Mouse (Mus musculus) myocyte (in vitro differentiated cells): ENCODE measurements at regions not wholly inside any gene's neighbourhood (a gene's known extent, or its start where the extent isn't known, plus 50 kb on each side); places are given as distances from the start of the nearest gene placed in this dataset.

Source experiments
- CEBPB ChIP-seq: IDR thresholded peaks from 2 replicates; pipeline ENCODE4 v1.6.1; 2011; ENCODE audit warnings: mild to moderate bottlenecking, moderate library complexity; ENCODE audit not compliant: poor library complexity, insufficient read depth, severe bottlenecking
- E2F4 ChIP-seq: IDR thresholded peaks from one replicate; pipeline ENCODE4 v1.6.1; 2011; ENCODE audit warnings: mild to moderate bottlenecking, control low read depth, moderate library complexity; ENCODE audit not compliant: insufficient read depth
- MAX ChIP-seq: IDR thresholded peaks from one replicate; pipeline ENCODE4 v1.6.1; 2011; ENCODE audit warnings: low read depth, mild to moderate bottlenecking, control low read depth
- MYOD1 ChIP-seq, 3 experiments: IDR thresholded peaks; one replicate each; pipeline ENCODE4 v1.6.1; 2011; ENCODE audit warnings: control low read depth in 2 of 3, low read depth in 2 of 3, mild to moderate bottlenecking in 2 of 3, moderate library complexity in 1 of 3; ENCODE audit not compliant: insufficient read length in 2 of 3, control insufficient read depth in 1 of 3
- MYOG ChIP-seq, 3 experiments: IDR thresholded peaks; one replicate each; pipeline ENCODE4 v1.6.1; 2011; ENCODE audit warnings: control low read depth in 2 of 3, low read depth in 2 of 3, mild to moderate bottlenecking in 2 of 3; ENCODE audit not compliant: insufficient read length in 2 of 3, control insufficient read depth in 1 of 3, insufficient read depth in 1 of 3
- POLR2A ChIP-seq: IDR thresholded peaks from one replicate; pipeline ENCODE4 v1.6.1; 2011; ENCODE audit warnings: low read depth, mild to moderate bottlenecking, control low read depth, moderate library complexity; ENCODE audit not compliant: insufficient read length
- POLR2AphosphoS2 ChIP-seq: IDR thresholded peaks from one replicate; pipeline ENCODE4 v1.6.1; 2011; ENCODE audit warnings: low read depth, control low read depth; ENCODE audit not compliant: insufficient read length
- SRF ChIP-seq: IDR thresholded peaks from one replicate; pipeline ENCODE4 v1.6.1; 2011; ENCODE audit warnings: low read depth; ENCODE audit not compliant: control insufficient read depth, insufficient read length
- TCF12 ChIP-seq: IDR thresholded peaks from one replicate; pipeline ENCODE4 v1.6.1; 2011; ENCODE audit warnings: mild to moderate bottlenecking, control low read depth; ENCODE audit not compliant: poor library complexity, insufficient read depth, severe bottlenecking
- TCF3 ChIP-seq: IDR thresholded peaks from one replicate; pipeline ENCODE4 v1.6.1; 2011; ENCODE audit warnings: low read depth, control low read depth; ENCODE audit not compliant: insufficient read length
- USF1 ChIP-seq: IDR thresholded peaks from one replicate; pipeline ENCODE4 v1.6.1; 2011; ENCODE audit warnings: low read depth, mild to moderate bottlenecking, control low read depth, moderate library complexity

DNA sequence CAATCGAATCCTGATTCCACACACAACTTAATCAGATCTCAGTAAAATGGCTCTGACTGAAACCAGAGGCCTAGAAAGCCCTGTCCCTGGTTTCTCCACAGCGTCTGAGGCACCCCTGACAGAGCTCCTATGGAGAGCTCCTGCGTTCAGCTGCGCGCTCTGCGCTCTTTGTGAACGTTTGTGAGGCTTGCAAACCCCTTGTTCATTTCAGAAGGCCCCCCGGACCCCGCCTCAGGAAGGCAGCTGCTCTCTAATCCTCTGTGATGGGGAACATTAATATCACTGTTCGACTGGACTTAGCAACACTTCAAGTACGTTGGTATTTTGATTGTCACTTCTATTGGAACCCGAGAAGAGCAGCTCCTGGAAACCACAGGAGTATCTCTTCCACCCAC is 175.6 kb downstream of the 3100002H09Rik start:
- TF ChIP-seq POLR2A = no peak
- TF ChIP-seq MYOD1 (IDR thresholded peaks at IDR 0.05; ENCODE audit: control insufficient read depth in 1 of 3, insufficient read length in 2 of 3, low read depth in 2 of 3) = no peak
- TF ChIP-seq MYOG (IDR thresholded peaks at IDR 0.05; ENCODE audit: control insufficient read depth in 1 of 3, insufficient read depth in 1 of 3, insufficient read length in 2 of 3, low read depth in 2 of 3) = no peak
- TF ChIP-seq MAX = no peak
- no peak for TF ChIP-seq TCF12
- TF ChIP-seq CEBPB = no peak
- no peak for TF ChIP-seq TCF3
- no peak for TF ChIP-seq POLR2AphosphoS2
- TF ChIP-seq USF1 = no peak
- TF ChIP-seq E2F4 = no peak
- TF ChIP-seq SRF = no peak
